Mouse (Mus musculus): ENCODE data around the gene Snrnp70. TPM values are rescaled to one million over a fixed set of nuclear protein-coding genes. Genes with fewer than 3 reads are reported as not detected.

Snrnp70 gene
- polyA plus RNA-seq, 1 experiment from 2014 or later, result 285 TPM

DNA sequence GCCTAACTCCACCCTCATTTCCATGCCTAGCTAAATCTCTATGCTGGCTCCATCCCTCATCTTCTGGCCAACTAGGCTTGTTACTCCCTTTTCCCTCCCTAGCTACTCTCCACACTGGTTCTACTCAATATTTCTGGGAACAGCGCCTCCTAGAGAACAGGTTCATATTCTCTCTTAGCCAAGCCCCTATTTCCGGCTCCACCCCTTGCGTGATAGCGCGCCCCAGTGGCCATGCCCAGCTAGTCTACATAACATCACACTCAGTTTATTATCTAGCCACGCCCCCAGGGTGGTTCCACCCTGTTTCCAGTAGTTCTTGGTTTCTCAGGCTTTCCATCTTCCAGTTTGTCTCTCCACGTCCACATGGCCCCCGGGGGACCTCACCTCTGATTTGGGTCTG, 54.2 kb downstream of the Snrnp70 start:
- H3K9me3 ChIP-seq, result no peaks in the 10 kb centered on the region
- 3% methylated on average over 8 of the region's 8 CpGs for WGBS
- H3K27ac ChIP-seq, result peak overlapping the region; percentile 52
- H3K4me2 ChIP-seq, result peak overlapping the region; percentile 88
- H3K36me3 ChIP-seq, result no peaks in the 10 kb centered on the region
- peaks cover 8% of the 10 kb centered on the region; the same call in 1 of the 2 replicates for H3K27me3 ChIP-seq
- peaks cover 43% of the 10 kb centered on the region for H3K4me1 ChIP-seq
- H3K4me3 ChIP-seq, result peak overlapping the region; percentile 58
- H3K9ac ChIP-seq, result no peak overlapping the region
- 0 out of 2 replicates have a peak, but pooled peaks have one; percentile 16 for ATAC-seq (ENCODE audit: insufficient number of reproducible peaks, insufficient read depth, low FRiP score, low TSS enrichment, low read depth)

DNA sequence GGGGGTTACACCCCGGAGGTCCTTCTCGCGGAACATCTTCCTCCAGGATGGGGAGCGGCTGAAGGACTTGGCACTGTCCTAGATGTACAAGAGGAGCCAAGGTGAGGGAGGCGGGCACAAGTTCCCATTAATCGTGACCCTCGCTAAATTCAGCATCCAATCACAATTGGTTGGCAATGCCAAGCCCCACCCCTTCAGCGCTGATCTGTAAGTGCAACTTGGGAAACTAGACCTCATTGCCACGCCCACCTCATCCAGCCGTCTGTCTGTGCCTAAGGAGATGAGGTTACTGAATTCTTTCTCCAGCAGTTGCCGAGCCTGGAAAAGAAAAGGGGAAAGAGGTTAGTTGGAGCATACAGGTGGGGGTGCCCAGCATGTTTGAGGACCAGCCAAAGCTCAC, 54.9 kb downstream of the Snrnp70 start:
- H3K36me3 ChIP-seq, result no peaks in the 10 kb centered on the region
- H3K27ac ChIP-seq, result peak overlapping the region; percentile 52
- peaks cover 43% of the 10 kb centered on the region for H3K4me1 ChIP-seq
- peaks cover 8% of the 10 kb centered on the region; the same call in 1 of the 2 replicates for H3K27me3 ChIP-seq
- no peak for ATAC-seq (ENCODE audit: insufficient number of reproducible peaks, insufficient read depth, low FRiP score, low TSS enrichment, low read depth)
- H3K4me2 ChIP-seq, result peak overlapping the region; percentile 88
- WGBS, result 2% methylated on average over 11 of the region's 11 CpGs
- H3K9ac ChIP-seq, result peak overlapping the region; percentile 73
- H3K9me3 ChIP-seq, result no peaks in the 10 kb centered on the region
- H3K4me3 ChIP-seq, result peak overlapping the region; percentile 58

GRCm38 (mm10) chr7:45340066-45340442, 55.5 kb downstream of the Snrnp70 start:
- H3K9ac ChIP-seq, result peak overlapping the region; percentile 73
- H3K4me2 ChIP-seq, result peak overlapping the region; percentile 88
- 3% methylated on average over 11 of the region's 11 CpGs for WGBS
- peaks cover 46% of the 10 kb centered on the region for H3K4me1 ChIP-seq
- peak overlapping the region; percentile 40 for H3K27ac ChIP-seq
- ATAC-seq (ENCODE audit: insufficient number of reproducible peaks, insufficient read depth, low FRiP score, low TSS enrichment, low read depth), result no peak
- H3K9me3 ChIP-seq, result no peaks in the 10 kb centered on the region
- H3K27me3 ChIP-seq, result peaks cover 8% of the 10 kb centered on the region; the same call in 1 of the 2 replicates
- no peaks in the 10 kb centered on the region for H3K36me3 ChIP-seq
- peak overlapping the region; percentile 58 for H3K4me3 ChIP-seq

- Histone ChIP-seq H3K27ac (peak overlapping the region; percentile 64), H3K4me1 (peaks cover 51% of the 10 kb centered on the region), H3K9ac (peak overlapping the region; percentile 73)
Measured at GRCm38 (mm10) chr7:45339410-45340065, 56.0 kb downstream of the Snrnp70 start.

DNA sequence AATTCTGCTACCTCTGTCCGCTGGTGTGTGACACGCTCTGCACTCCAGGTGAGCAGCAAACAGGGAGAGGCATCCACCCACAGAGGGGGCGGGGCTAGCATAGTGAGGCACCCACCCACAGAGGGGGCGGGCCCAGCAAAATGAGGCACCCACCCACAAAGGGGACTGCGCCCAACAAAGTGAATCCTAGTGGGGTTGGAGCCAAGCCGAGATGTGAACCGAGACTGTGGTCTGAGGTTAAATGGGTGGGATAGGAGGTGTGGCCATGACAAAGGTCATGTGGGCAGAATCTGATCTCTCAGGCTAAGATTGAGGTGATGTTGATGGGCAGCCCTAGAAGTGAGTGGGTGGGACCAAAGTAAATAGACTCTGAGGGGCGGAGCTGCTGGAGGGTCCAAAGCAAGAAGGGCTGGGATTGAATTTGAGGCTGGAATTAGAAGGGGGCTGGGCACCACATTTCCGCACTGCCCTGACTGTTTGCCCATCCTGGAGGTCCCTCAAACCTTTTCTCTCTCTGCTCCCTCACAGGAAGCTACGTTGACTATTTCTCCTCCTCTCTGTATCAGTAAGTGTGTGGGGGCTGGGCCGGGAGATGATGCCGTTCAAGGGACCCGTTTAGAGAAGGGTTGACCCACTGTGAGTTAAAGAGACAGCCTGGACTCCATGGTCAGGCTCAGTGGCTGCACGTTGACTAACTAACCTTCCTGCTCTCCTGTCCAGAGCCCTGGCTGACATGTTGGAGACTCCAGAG, 57.2 kb downstream of the Snrnp70 start:
- peak; percentile 39 for ATAC-seq (ENCODE audit: insufficient number of reproducible peaks, insufficient read depth, low FRiP score, low TSS enrichment, low read depth)
- Histone ChIP-seq H3K4me1 (peaks cover 58% of the 10 kb centered on the region), H3K9ac (peak overlapping the region; percentile 73; the same call in 1 of the 2 replicates), H3K9me3 (no peaks in the 10 kb centered on the region), H3K27ac (peak overlapping the region; percentile 64), H3K27me3 (peaks cover 8% of the 10 kb centered on the region; the same call in 1 of the 2 replicates), H3K4me2 (peak overlapping the region; percentile 88), H3K36me3 (no peaks in the 10 kb centered on the region), H3K4me3 (peak overlapping the region; percentile 58)
- WGBS, result 1% methylated on average over 14 of the region's 14 CpGs

More at GRCm38 (mm10) chr7:45339410-45340065, 56.0 kb downstream of the Snrnp70 start:
- H3K27me3 ChIP-seq, result peaks cover 8% of the 10 kb centered on the region; the same call in 1 of the 2 replicates
- peak; percentile 49; the same call in 1 of the 2 replicates for ATAC-seq (ENCODE audit: insufficient number of reproducible peaks, insufficient read depth, low FRiP score, low TSS enrichment, low read depth)
- H3K4me2 ChIP-seq, result peak overlapping the region; percentile 88
- WGBS, result under 1% methylated on average over 35 of the region's 39 CpGs
- H3K9me3 ChIP-seq, result no peaks in the 10 kb centered on the region
- H3K4me3 ChIP-seq, result peak overlapping the region; percentile 58
- H3K36me3 ChIP-seq, result no peaks in the 10 kb centered on the region

DNA sequence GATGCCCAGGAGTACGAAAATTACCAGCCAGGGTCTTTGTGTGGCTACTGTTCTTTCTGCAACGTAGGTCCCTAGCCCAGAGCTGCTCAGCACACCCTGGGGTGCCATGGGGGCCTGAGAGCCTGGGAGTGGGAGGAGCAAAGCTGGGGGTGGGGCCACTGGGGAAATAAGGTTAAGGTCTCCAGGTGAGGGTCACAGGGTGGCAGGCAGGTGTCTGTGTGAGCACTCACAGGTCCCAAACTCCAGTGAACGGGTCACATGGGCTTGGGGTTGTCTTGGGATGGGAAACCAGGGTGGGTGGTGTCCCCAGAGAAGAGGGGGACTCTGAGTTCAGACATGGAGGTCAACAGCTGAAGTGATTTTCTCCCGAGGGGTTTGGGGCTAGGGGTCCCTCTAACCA, 58.1 kb downstream of the Snrnp70 start:
- H3K4me1 ChIP-seq, result peaks cover 63% of the 10 kb centered on the region
- H3K4me3 ChIP-seq, result 0 out of 2 replicates have a peak overlapping the region, but pooled peaks have one; percentile 58
- H3K27ac ChIP-seq, result 0 out of 2 replicates have a peak overlapping the region, but pooled peaks have one; percentile 8
- peaks cover 8% of the 10 kb centered on the region; the same call in 1 of the 2 replicates for H3K27me3 ChIP-seq
- H3K4me2 ChIP-seq, result peak overlapping the region; percentile 88; the same call in 1 of the 2 replicates
- H3K9ac ChIP-seq, result no peak overlapping the region
- WGBS, result 15% methylated on average over 4 of the region's 4 CpGs
- ATAC-seq (ENCODE audit: insufficient number of reproducible peaks, insufficient read depth, low FRiP score, low TSS enrichment, low read depth), result no peak
- no peaks in the 10 kb centered on the region for H3K36me3 ChIP-seq
- no peaks in the 10 kb centered on the region for H3K9me3 ChIP-seq

- no peak for ATAC-seq (ENCODE audit: insufficient number of reproducible peaks, insufficient read depth, low FRiP score, low TSS enrichment, low read depth)
- Histone ChIP-seq H3K4me1 (peaks cover 70% of the 10 kb centered on the region), H3K27me3 (0 out of 2 replicates have a peak, but pooled peaks cover 5% of the 10 kb centered on the region), H3K4me2 (no peak overlapping the region), H3K9me3 (no peaks in the 10 kb centered on the region), H3K36me3 (no peaks in the 10 kb centered on the region), H3K9ac (no peak overlapping the region), H3K27ac (no peak overlapping the region), H3K4me3 (no peak overlapping the region)
- 83% methylated on average over 4 of the region's 4 CpGs for WGBS
Measured at GRCm38 (mm10) chr7:45336319-45336718, 59.2 kb downstream of the Snrnp70 start.

- peak within 1 kb of the TSS; percentile 94; the same call in 1 of the 2 replicates for H3K27ac ChIP-seq
- no peak for ATAC-seq (ENCODE audit: insufficient number of reproducible peaks, insufficient read depth, low FRiP score, low TSS enrichment, low read depth)
Measured at GRCm38 (mm10) chr7:45335056-45335455, 60.5 kb downstream of the Snrnp70 start, which contains the start of gene Hrc. Gene Hrc, plus strand, starts transcription at chr7:45335290.

DNA sequence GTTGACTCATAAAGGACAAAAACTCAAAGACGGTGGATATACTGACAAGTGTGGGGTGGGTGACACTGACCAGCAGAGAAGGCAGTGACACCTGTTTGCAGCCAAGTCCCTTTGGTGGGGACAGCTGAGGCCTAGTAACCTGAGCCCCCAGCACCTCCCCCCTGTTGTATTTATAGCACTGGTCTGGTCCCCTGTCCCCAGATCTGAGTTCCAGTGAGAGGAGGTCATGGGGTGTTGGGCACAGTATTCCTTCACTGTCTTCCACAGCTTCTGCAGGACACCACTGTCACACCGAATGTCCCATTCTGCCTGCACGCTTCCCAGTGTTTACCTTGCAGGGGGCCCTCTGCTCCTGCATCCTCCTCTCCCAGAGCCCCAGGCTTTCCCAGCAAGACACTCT, 60.9 kb downstream of the Snrnp70 start:
- ATAC-seq (ENCODE audit: insufficient number of reproducible peaks, insufficient read depth, low FRiP score, low TSS enrichment, low read depth), result no peak
- Histone ChIP-seq H3K4me1 (peaks cover 56% of the 10 kb centered on the region), H3K4me3 (no peak overlapping the region), H3K27ac (peak overlapping the region; percentile 94; the same call in 1 of the 2 replicates), H3K27me3 (0 out of 2 replicates have a peak, but pooled peaks cover 5% of the 10 kb centered on the region), H3K9ac (no peak overlapping the region), H3K36me3 (0 out of 2 replicates have a peak, but pooled peaks cover 3% of the 10 kb centered on the region), H3K4me2 (peak overlapping the region; percentile 87; the same call in 1 of the 2 replicates), H3K9me3 (no peaks in the 10 kb centered on the region)
- WGBS, result 22% methylated on average over 3 of the region's 3 CpGs

More at GRCm38 (mm10) chr7:45335056-45335455, 60.5 kb downstream of the Snrnp70 start, which contains the start of gene Hrc:
- no peaks in the 10 kb centered on the region for H3K9me3 ChIP-seq
- H3K4me3 ChIP-seq, result peak within 1 kb of the TSS; percentile 58
- peaks cover 60% of the 10 kb centered on the region for H3K4me1 ChIP-seq
- WGBS, result 28% methylated on average over 5 of the region's 5 CpGs
- 0 out of 2 replicates have a peak, but pooled peaks cover 5% of the 10 kb centered on the region for H3K27me3 ChIP-seq
- H3K4me2 ChIP-seq, result peak within 1 kb of the TSS; percentile 87
- H3K36me3 ChIP-seq, result 0 out of 2 replicates have a peak, but pooled peaks cover 3% of the 10 kb centered on the region
- H3K9ac ChIP-seq, result peak within 1 kb of the TSS; percentile 81; the same call in 1 of the 2 replicates

DNA sequence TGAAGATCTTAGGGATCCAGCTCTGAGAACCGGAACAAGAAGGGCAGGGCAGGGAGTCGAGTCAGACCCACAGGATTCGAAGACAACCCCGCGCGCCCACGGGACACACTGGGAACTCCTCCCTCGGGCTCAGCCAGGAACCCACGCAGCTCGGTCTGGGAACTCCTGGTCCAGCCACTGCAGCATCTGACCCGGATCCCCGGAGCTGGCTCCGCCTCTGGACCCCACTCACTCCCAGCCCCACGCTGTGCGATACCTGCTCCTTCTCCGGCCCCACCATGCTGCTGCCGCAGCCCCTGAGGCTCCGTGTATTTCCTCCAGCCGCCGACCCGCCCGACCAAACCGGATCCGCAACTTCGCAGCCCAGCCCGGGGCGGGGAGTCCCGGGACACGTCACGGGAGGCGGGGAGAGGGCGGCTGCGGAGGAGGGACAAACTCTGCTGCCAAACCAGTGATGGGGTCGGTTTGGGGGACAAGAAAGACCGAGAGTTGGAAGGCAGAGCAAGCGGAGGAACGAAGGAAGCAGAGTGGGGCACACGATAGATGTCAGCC, 62.0 kb downstream of the Snrnp70 start, which contains the start of gene Trpm4:
TSS of gene Trpm4 (minus strand) at position 350 of the 552 bp plus-strand sequence.
- peaks cover 45% of the 10 kb centered on the region for H3K4me1 ChIP-seq
- under 1% methylated on average over 38 of the region's 38 CpGs for WGBS
- peak; percentile 68 for ATAC-seq (ENCODE audit: insufficient number of reproducible peaks, insufficient read depth, low FRiP score, low TSS enrichment, low read depth)

More for the DNA sequence above, 62.0 kb downstream of the Snrnp70 start, which contains the start of gene Trpm4:
- Histone ChIP-seq H3K9ac (peak within 1 kb of the TSS; percentile 81), H3K27ac (peak within 1 kb of the TSS; percentile 94), H3K27me3 (0 out of 2 replicates have a peak, but pooled peaks cover 5% of the 10 kb centered on the region), H3K4me2 (peak within 1 kb of the TSS; percentile 87), H3K4me3 (peak within 1 kb of the TSS; percentile 58), H3K36me3 (peaks cover 3% of the 10 kb centered on the region; the same call in 1 of the 2 replicates), H3K9me3 (no peaks in the 10 kb centered on the region)
